Mouse (Mus musculus): ENCODE data around the gene Nfkbid. TPM values are rescaled to one million over a fixed set of nuclear protein-coding genes. Genes with fewer than 3 reads are reported as not detected.

Nfkbid gene
- polyA plus RNA-seq, 1 experiment from 2014 or later, result 1.2 TPM

GRCm38 (mm10) chr7:30454259-30454658 is 32.7 kb downstream of the Nfkbid start:
- Histone ChIP-seq H3K9ac (ENCODE audit: low read length) (no peak overlapping the region), H3K36me3 (ENCODE audit: control insufficient read depth, insufficient read depth, low read length) (no peaks in the 10 kb centered on the region), H3K27me3 (replicated peaks; ENCODE audit: control insufficient read depth, insufficient read depth, low read length) (peaks cover 66% of the 10 kb centered on the region), H3K27ac (ENCODE audit: low read depth, low read length) (no peak overlapping the region), H3K4me1 (ENCODE audit: control insufficient read depth, insufficient read depth, low read length) (peaks cover 5% of the 10 kb centered on the region), H3K9me3 (replicated peaks; ENCODE audit: control insufficient read depth, low read length) (no peaks in the 10 kb centered on the region), H3K4me2 (ENCODE audit: low read length) (no peak overlapping the region), H3K4me3 (ENCODE audit: low read depth, low read length) (no peak overlapping the region)
- ATAC-seq (no peak), DNase-seq (ENCODE audit: low spot score) (no peak)
- WGBS, result 14% methylated on average over 6 of the region's 6 CpGs

- no peak overlapping the region for H3K27ac ChIP-seq (ENCODE audit: low read depth, low read length)
- peak overlapping the region; percentile 15; the same call in 1 of the 2 replicates for H3K4me3 ChIP-seq (ENCODE audit: low read depth, low read length)
- no peaks in the 10 kb centered on the region for H3K9me3 ChIP-seq (replicated peaks; ENCODE audit: control insufficient read depth, low read length)
- 1% methylated on average over 9 of the region's 9 CpGs for WGBS
- H3K4me1 ChIP-seq (ENCODE audit: control insufficient read depth, insufficient read depth, low read length), result peaks cover 5% of the 10 kb centered on the region
- ATAC-seq (no peak), DNase-seq (ENCODE audit: low spot score) (no peak)
- H3K36me3 ChIP-seq (ENCODE audit: control insufficient read depth, insufficient read depth, low read length), result no peaks in the 10 kb centered on the region
- H3K9ac ChIP-seq (ENCODE audit: low read length), result no peak overlapping the region
- H3K4me2 ChIP-seq (ENCODE audit: low read length), result peak overlapping the region; percentile 44
- peaks cover 86% of the 10 kb centered on the region for H3K27me3 ChIP-seq (replicated peaks; ENCODE audit: control insufficient read depth, insufficient read depth, low read length)
Measured at GRCm38 (mm10) chr7:30456487-30456886, 35.0 kb downstream of the Nfkbid start.

GRCm38 (mm10) chr7:30456911-30457628 is 35.5 kb downstream of the Nfkbid start:
- Histone ChIP-seq H3K4me3 (ENCODE audit: low read depth, low read length) (peak overlapping the region; percentile 15), H3K9me3 (replicated peaks; ENCODE audit: control insufficient read depth, low read length) (no peaks in the 10 kb centered on the region), H3K4me2 (ENCODE audit: low read length) (peak overlapping the region; percentile 44), H3K9ac (ENCODE audit: low read length) (peak overlapping the region; percentile 26; the same call in 1 of the 2 replicates), H3K36me3 (ENCODE audit: control insufficient read depth, insufficient read depth, low read length) (no peaks in the 10 kb centered on the region), H3K4me1 (ENCODE audit: control insufficient read depth, insufficient read depth, low read length) (peaks cover 5% of the 10 kb centered on the region), H3K27ac (ENCODE audit: low read depth, low read length) (no peak overlapping the region), H3K27me3 (replicated peaks; ENCODE audit: control insufficient read depth, insufficient read depth, low read length) (peaks cover 88% of the 10 kb centered on the region)
- ATAC-seq, result 0 out of 2 replicates have a peak, but pooled peaks have one; percentile 32
- WGBS, result under 1% methylated on average over 31 of the region's 31 CpGs
- peak; percentile 13 for DNase-seq (ENCODE audit: low spot score)

GRCm38 (mm10) chr7:30457629-30458330 is 36.2 kb downstream of the Nfkbid start, which contains the start of the genes Kirrel2 and Nphs1:
Gene Kirrel2 (minus strand): TSS chr7:30457690.
Gene Nphs1 (plus strand): TSS chr7:30458315.
- Histone ChIP-seq H3K36me3 (ENCODE audit: control insufficient read depth, insufficient read depth, low read length) (no peaks in the 10 kb centered on the region), H3K4me1 (ENCODE audit: control insufficient read depth, insufficient read depth, low read length) (peaks cover 5% of the 10 kb centered on the region), H3K9me3 (replicated peaks; ENCODE audit: control insufficient read depth, low read length) (no peaks in the 10 kb centered on the region), H3K4me3 (ENCODE audit: low read depth, low read length) (peak within 1 kb of the TSS; percentile 15), H3K4me2 (ENCODE audit: low read length) (peak within 1 kb of the TSS; percentile 44), H3K27ac (ENCODE audit: low read depth, low read length) (no peak within 1 kb of the TSS), H3K27me3 (replicated peaks; ENCODE audit: control insufficient read depth, insufficient read depth, low read length) (peaks cover 88% of the 10 kb centered on the region), H3K9ac (ENCODE audit: low read length) (peak within 1 kb of the TSS; percentile 26; the same call in 1 of the 2 replicates)
- DNase-seq (ENCODE audit: low spot score) (peak; percentile 71), ATAC-seq (peak; percentile 89)
- 1% methylated on average over 16 of the region's 16 CpGs for WGBS

- H3K9ac ChIP-seq (ENCODE audit: low read length), result no peak overlapping the region
- peaks cover 82% of the 10 kb centered on the region for H3K27me3 ChIP-seq (replicated peaks; ENCODE audit: control insufficient read depth, insufficient read depth, low read length)
- H3K4me2 ChIP-seq (ENCODE audit: low read length), result no peak overlapping the region
- H3K4me3 ChIP-seq (ENCODE audit: low read depth, low read length), result no peak overlapping the region
- no peaks in the 10 kb centered on the region for H3K9me3 ChIP-seq (replicated peaks; ENCODE audit: control insufficient read depth, low read length)
- no peak overlapping the region for H3K27ac ChIP-seq (ENCODE audit: low read depth, low read length)
- H3K4me1 ChIP-seq (ENCODE audit: control insufficient read depth, insufficient read depth, low read length), result peaks cover 5% of the 10 kb centered on the region
- no peak for ATAC-seq
- DNase-seq (ENCODE audit: low spot score), result no peak
- H3K36me3 ChIP-seq (ENCODE audit: control insufficient read depth, insufficient read depth, low read length), result no peaks in the 10 kb centered on the region
- 24% methylated on average over 6 of the region's 6 CpGs for WGBS
Measured at GRCm38 (mm10) chr7:30459484-30459883, 38.0 kb downstream of the Nfkbid start.

- no peaks in the 10 kb centered on the region for H3K36me3 ChIP-seq (ENCODE audit: control insufficient read depth, insufficient read depth, low read length)
- 37% methylated on average over 7 of the region's 7 CpGs for WGBS
- H3K4me1 ChIP-seq (ENCODE audit: control insufficient read depth, insufficient read depth, low read length), result no peaks in the 10 kb centered on the region
- H3K4me2 ChIP-seq (ENCODE audit: low read length), result no peak overlapping the region
- H3K9me3 ChIP-seq (replicated peaks; ENCODE audit: control insufficient read depth, low read length), result no peaks in the 10 kb centered on the region
- no peak overlapping the region for H3K4me3 ChIP-seq (ENCODE audit: low read depth, low read length)
- H3K27me3 ChIP-seq (replicated peaks; ENCODE audit: control insufficient read depth, insufficient read depth, low read length), result peaks cover 78% of the 10 kb centered on the region
- H3K9ac ChIP-seq (ENCODE audit: low read length), result no peak overlapping the region
- no peak overlapping the region for H3K27ac ChIP-seq (ENCODE audit: low read depth, low read length)
- DNase-seq (ENCODE audit: low spot score) (no peak), ATAC-seq (no peak)
Measured at GRCm38 (mm10) chr7:30463568-30463967, 42.0 kb downstream of the Nfkbid start.

- WGBS, result 12% methylated on average over 4 of the region's 4 CpGs
Measured at GRCm38 (mm10) chr7:30463996-30464395, 42.5 kb downstream of the Nfkbid start.

GRCm38 (mm10) chr7:30464816-30465300 is 43.3 kb downstream of the Nfkbid start:
- no peaks in the 10 kb centered on the region for H3K36me3 ChIP-seq (ENCODE audit: control insufficient read depth, insufficient read depth, low read length)
- 15% methylated on average over 6 of the region's 6 CpGs for WGBS
- H3K4me2 ChIP-seq (ENCODE audit: low read length), result no peak overlapping the region
- H3K4me1 ChIP-seq (ENCODE audit: control insufficient read depth, insufficient read depth, low read length), result no peaks in the 10 kb centered on the region
- ATAC-seq, result no peak
- no peak overlapping the region for H3K4me3 ChIP-seq (ENCODE audit: low read depth, low read length)
- H3K9me3 ChIP-seq (replicated peaks; ENCODE audit: control insufficient read depth, low read length), result no peaks in the 10 kb centered on the region
- DNase-seq (ENCODE audit: low spot score), result no peak
- peaks cover 69% of the 10 kb centered on the region for H3K27me3 ChIP-seq (replicated peaks; ENCODE audit: control insufficient read depth, insufficient read depth, low read length)
- H3K27ac ChIP-seq (ENCODE audit: low read depth, low read length), result no peak overlapping the region
- no peak overlapping the region for H3K9ac ChIP-seq (ENCODE audit: low read length)

More at GRCm38 (mm10) chr7:30463996-30464395, 42.5 kb downstream of the Nfkbid start:
- H3K27ac ChIP-seq (ENCODE audit: low read depth, low read length), result no peak overlapping the region
- H3K9ac ChIP-seq (ENCODE audit: low read length), result no peak overlapping the region
- H3K4me1 ChIP-seq (ENCODE audit: control insufficient read depth, insufficient read depth, low read length), result no peaks in the 10 kb centered on the region
- peaks cover 75% of the 10 kb centered on the region for H3K27me3 ChIP-seq (replicated peaks; ENCODE audit: control insufficient read depth, insufficient read depth, low read length)
- no peaks in the 10 kb centered on the region for H3K36me3 ChIP-seq (ENCODE audit: control insufficient read depth, insufficient read depth, low read length)
- no peak overlapping the region for H3K4me3 ChIP-seq (ENCODE audit: low read depth, low read length)
- H3K9me3 ChIP-seq (replicated peaks; ENCODE audit: control insufficient read depth, low read length), result no peaks in the 10 kb centered on the region
- DNase-seq (ENCODE audit: low spot score) (no peak), ATAC-seq (no peak)
- H3K4me2 ChIP-seq (ENCODE audit: low read length), result no peak overlapping the region

Data from forebrain, embryonic 14.5 days (tissue).